Mouse (Mus musculus) heart, postnatal 0 days (tissue): ENCODE data around the gene Olfr635. TPM values are rescaled to one million over a fixed set of nuclear protein-coding genes. Genes with fewer than 3 reads are reported as not detected.
"Not testable (repeated sequence)": the region's sequence is repeated elsewhere in the genome, so short reads cannot be mapped to it uniquely, and the experiment has no call there.

Source experiments
- ATAC-seq: fragments of 200-750 bp; cut with Nextera tagmentation; 2 replicates; pipeline ENCODE4 v1.8.0; 2017; ENCODE audit warnings: low read depth, moderate number of reproducible peaks, moderate library complexity; ENCODE audit not compliant: insufficient read depth
- DNase-seq: peaks from one replicate; pipeline ENCODE4 v3.0.0-alpha.2; 2016; ENCODE audit warnings: low spot score
- H3K27ac ChIP-seq: fragments of 300-500 bp; sonication (generic); 2 replicates; pipeline ENCODE4 v1.5.1; 2014; ENCODE audit warnings: low read depth, mild to moderate bottlenecking
- H3K27me3 ChIP-seq: fragments of 300-500 bp; sonication (generic); 2 replicates; pipeline ENCODE4 v1.6.1; 2014; ENCODE audit warnings: low read length, mixed read lengths; ENCODE audit not compliant: control insufficient read depth, insufficient read depth
- H3K36me3 ChIP-seq: fragments of 300-500 bp; sonication (generic); replicated peaks from 2 replicates; pipeline ENCODE4 v1.6.1; 2014; ENCODE audit warnings: low read length, mixed read lengths; ENCODE audit not compliant: control insufficient read depth, insufficient read depth
- H3K4me1 ChIP-seq: fragments of 300-500 bp; sonication (generic); 2 replicates; pipeline ENCODE4 v1.6.1; 2014; ENCODE audit warnings: antibody characterized with exemption; ENCODE audit not compliant: control insufficient read depth, insufficient read depth
- H3K4me2 ChIP-seq: fragments of 300-500 bp; sonication (generic); 2 replicates; pipeline ENCODE4 v1.6.1; 2014; ENCODE audit warnings: low read depth, mild to moderate bottlenecking, low read length, moderate library complexity
- H3K4me3 ChIP-seq: fragments of 300-500 bp; sonication (generic); 2 replicates; pipeline ENCODE4 v1.5.1; 2014; ENCODE audit warnings: low read depth, low read length
- H3K9ac ChIP-seq: fragments of 300-500 bp; sonication (generic); replicated peaks from 2 replicates; pipeline ENCODE4 v1.6.1; 2014; ENCODE audit warnings: low read depth, low read length, mixed read lengths
- H3K9me3 ChIP-seq: fragments of 300-500 bp; sonication (generic); replicated peaks from 2 replicates; pipeline ENCODE4 v1.6.1; 2016; ENCODE audit warnings: low read length; ENCODE audit not compliant: control insufficient read depth
- CTCF ChIP-seq: IDR thresholded peaks from 2 replicates; pipeline ENCODE4 v1.5.1; 2016; ENCODE audit warnings: antibody characterized with exemption, control low read depth, low read depth
- EP300 ChIP-seq: IDR thresholded peaks from 2 replicates; pipeline ENCODE4 v1.6.1; 2016; ENCODE audit warnings: antibody characterized with exemption, low read depth
- WGBS: fragments of 180-500 bp; shearing (Covaris S2); extraction: QIAGEN DNeasy Blood & Tissue Kit; methylation state at CpG from one replicate; pipeline ENCODE4 v1.1.7; 2014; 5-methylcytosine and 5-hydroxymethylcytosine counted together
- polyA plus RNA-seq: library from polyadenylated mRNA; unstranded; fragments of >200 nt; fragmentation: Nextera tagmentation; extraction: Ambion mirVana; gene quantifications from 2 replicates; pipeline ENCODE4 v1.2.1, GENCODE M21; 2015
- total RNA-seq: library from RNA; depleted of rRNA; stranded (reverse); fragments of >200 nt; gene quantifications from 2 replicates; pipeline ENCODE4 v1.2.3, GENCODE M21; 2014; ENCODE audit warnings: low replicate concordance; rRNA removed

Gene Olfr635
- total RNA-seq (not detected in 2 replicates), polyA plus RNA-seq (not detected in 2 replicates)

DNA sequence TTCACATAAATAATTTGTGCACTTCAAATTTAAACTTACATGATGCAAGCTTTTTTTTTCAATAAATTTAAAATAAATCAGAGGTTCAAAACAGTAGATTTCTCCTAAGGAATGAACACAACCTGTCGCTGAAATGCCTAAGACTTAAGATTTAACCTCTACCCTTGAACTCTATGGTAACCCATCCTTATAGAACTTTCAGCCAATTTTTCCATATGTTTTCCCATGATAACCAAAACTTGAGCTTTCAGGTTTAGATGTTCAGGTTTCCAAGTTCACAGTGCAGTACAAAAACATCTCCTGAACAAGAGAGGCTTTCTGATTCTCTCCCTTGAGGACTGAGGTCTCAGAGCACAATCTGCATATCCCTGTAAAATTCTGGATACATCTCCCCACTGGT is at the start of gene Olfr635:
Gene Olfr635, plus strand, starts transcription at position 301 of the 400 bp plus-strand sequence.
- no peaks in the 10 kb centered on the region for H3K36me3 ChIP-seq
- no peak within 1 kb of the TSS for H3K4me2 ChIP-seq
- 59% methylated on average over 1 of the region's 1 CpGs for WGBS
- TF ChIP-seq EP300: no peak
- TF ChIP-seq CTCF: no peak
- H3K9ac ChIP-seq: no peak within 1 kb of the TSS
- no peak within 1 kb of the TSS for H3K4me3 ChIP-seq
- ATAC-seq (no peak), DNase-seq (no peak)
- H3K27ac ChIP-seq: no peak within 1 kb of the TSS
- no peaks in the 10 kb centered on the region for H3K9me3 ChIP-seq
- H3K4me1 ChIP-seq: no peaks in the 10 kb centered on the region
- H3K27me3 ChIP-seq: no peaks in the 10 kb centered on the region

GRCm38 (mm10) chr7:103928525-103928924 is 42.4 kb upstream of the Olfr635 start, which contains the start of gene Olfr631:
Olfr631 (plus strand) TSS chr7:103928825.
- Histone ChIP-seq H3K4me2 (no peak within 1 kb of the TSS), H3K4me1 (no peaks in the 10 kb centered on the region), H3K27me3 (no peaks in the 10 kb centered on the region), H3K36me3 (no peaks in the 10 kb centered on the region), H3K9ac (no peak within 1 kb of the TSS), H3K27ac (no peak within 1 kb of the TSS), H3K9me3 (no peaks in the 10 kb centered on the region), H3K4me3 (no peak within 1 kb of the TSS)
- ATAC-seq (no peak), DNase-seq (no peak)
- no peak for TF ChIP-seq EP300

DNA sequence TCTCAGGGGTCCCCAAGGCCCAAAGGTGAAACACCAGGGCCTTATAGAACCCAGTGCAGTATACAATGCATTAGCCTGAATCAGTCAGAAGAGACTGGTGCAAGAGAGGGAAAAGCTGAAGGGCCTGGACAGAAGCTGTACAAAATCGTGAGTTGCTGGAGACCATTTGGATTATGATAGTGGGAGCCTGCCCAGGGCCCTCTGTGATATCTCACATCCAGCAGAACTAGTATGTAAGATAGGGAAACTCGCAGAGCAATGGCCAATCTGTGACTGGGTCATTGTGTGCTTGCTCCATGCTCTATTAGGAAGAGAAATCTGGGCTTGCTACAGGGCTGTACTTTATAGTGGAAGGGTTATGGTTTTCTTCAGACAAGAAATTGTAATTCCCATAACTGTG is 36.7 kb upstream of the Olfr635 start, which contains the start of gene Olfr632:
Gene Olfr632, plus strand, starts transcription at position 84 of the 400 bp plus-strand sequence.
- no peak within 1 kb of the TSS for H3K27ac ChIP-seq
- H3K4me3 ChIP-seq: no peak within 1 kb of the TSS
- H3K9me3 ChIP-seq: no peaks in the 10 kb centered on the region
- 42% methylated on average over 2 of the region's 2 CpGs for WGBS
- H3K36me3 ChIP-seq: no peaks in the 10 kb centered on the region
- H3K4me1 ChIP-seq: no peaks in the 10 kb centered on the region
- ATAC-seq: no peak
- no peaks in the 10 kb centered on the region for H3K27me3 ChIP-seq
- TF ChIP-seq CTCF (no peak), EP300 (no peak)
- no peak within 1 kb of the TSS for H3K9ac ChIP-seq
- DNase-seq: no peak
- H3K4me2 ChIP-seq: no peak within 1 kb of the TSS

DNA sequence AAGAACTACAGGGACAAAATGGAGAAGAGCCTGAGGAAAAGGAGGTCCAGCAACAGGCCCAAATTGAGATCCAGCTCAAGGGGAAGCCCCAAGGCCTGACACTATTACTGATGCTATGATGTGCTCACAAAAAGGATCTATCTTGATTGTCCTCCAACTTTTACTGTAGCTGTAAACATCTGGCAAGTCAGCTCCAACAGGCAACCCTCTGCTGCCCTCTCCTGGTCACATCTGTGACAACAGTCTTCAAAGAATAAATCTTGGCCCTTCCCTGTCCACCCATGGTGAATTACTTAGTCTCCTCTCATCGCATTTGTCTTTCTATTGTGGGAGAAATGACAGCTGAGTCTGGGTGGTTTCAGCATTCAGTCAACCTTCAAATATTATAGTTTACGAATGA is 28.2 kb upstream of the Olfr635 start:
- no peak for ATAC-seq
- 23% methylated on average over 2 of the region's 2 CpGs for WGBS
- TF ChIP-seq EP300: no peak
- peak; percentile 89 for TF ChIP-seq CTCF
- DNase-seq: peak; percentile 49
- no peaks in the 10 kb centered on the region for H3K36me3 ChIP-seq
- H3K27ac ChIP-seq: no peak overlapping the region
- H3K9ac ChIP-seq: no peak overlapping the region
- H3K27me3 ChIP-seq: no peaks in the 10 kb centered on the region
- H3K4me1 ChIP-seq: no peaks in the 10 kb centered on the region
- H3K9me3 ChIP-seq: no peaks in the 10 kb centered on the region
- H3K4me3 ChIP-seq: no peak overlapping the region
- H3K4me2 ChIP-seq: no peak overlapping the region

GRCm38 (mm10) chr7:103944137-103944536 is 26.8 kb upstream of the Olfr635 start, which contains the start of gene Olfr633:
Olfr633 (plus strand) TSS chr7:103944437.
- no peaks in the 10 kb centered on the region for H3K36me3 ChIP-seq
- H3K27ac ChIP-seq: no peak within 1 kb of the TSS
- H3K4me2 ChIP-seq: no peak within 1 kb of the TSS
- H3K4me1 ChIP-seq: no peaks in the 10 kb centered on the region
- DNase-seq (no peak), ATAC-seq (no peak)
- H3K9ac ChIP-seq: no peak within 1 kb of the TSS
- H3K9me3 ChIP-seq: no peaks in the 10 kb centered on the region
- H3K4me3 ChIP-seq: no peak within 1 kb of the TSS
- TF ChIP-seq CTCF (no peak), EP300 (no peak)
- no peaks in the 10 kb centered on the region for H3K27me3 ChIP-seq

- H3K9me3 ChIP-seq, H3K36me3 ChIP-seq, H3K4me2 ChIP-seq, ATAC-seq, H3K9ac ChIP-seq, H3K27me3 ChIP-seq, H3K27ac ChIP-seq, H3K4me3 ChIP-seq, H3K4me1 ChIP-seq, DNase-seq: not testable (repeated sequence)
- WGBS: 84% methylated on average over 22 of the region's 22 CpGs
Measured at GRCm38 (mm10) chr7:103966873-103967272, 4.1 kb upstream of the Olfr635 start.
